Mouse (Mus musculus) cortical plate, adult 2 months (tissue): Measurements from ENCODE around the gene Gm826.

Experiments
- CTCF ChIP-seq: fragments of 200-500 bp; IDR thresholded peaks from 2 replicates; pipeline ENCODE4 v1.5.1; 2011; ENCODE audit warnings: mild to moderate bottlenecking, control low read depth, low read length; ENCODE audit not compliant: insufficient read depth; ENCODE audit errors: extremely low read depth
- POLR2A ChIP-seq: fragments of 200-500 bp; IDR thresholded peaks from 2 replicates; pipeline ENCODE4 v1.6.1; 2011; ENCODE audit warnings: mild to moderate bottlenecking, low read length, control low read depth; ENCODE audit not compliant: insufficient read depth; ENCODE audit errors: extremely low read depth

DNA sequence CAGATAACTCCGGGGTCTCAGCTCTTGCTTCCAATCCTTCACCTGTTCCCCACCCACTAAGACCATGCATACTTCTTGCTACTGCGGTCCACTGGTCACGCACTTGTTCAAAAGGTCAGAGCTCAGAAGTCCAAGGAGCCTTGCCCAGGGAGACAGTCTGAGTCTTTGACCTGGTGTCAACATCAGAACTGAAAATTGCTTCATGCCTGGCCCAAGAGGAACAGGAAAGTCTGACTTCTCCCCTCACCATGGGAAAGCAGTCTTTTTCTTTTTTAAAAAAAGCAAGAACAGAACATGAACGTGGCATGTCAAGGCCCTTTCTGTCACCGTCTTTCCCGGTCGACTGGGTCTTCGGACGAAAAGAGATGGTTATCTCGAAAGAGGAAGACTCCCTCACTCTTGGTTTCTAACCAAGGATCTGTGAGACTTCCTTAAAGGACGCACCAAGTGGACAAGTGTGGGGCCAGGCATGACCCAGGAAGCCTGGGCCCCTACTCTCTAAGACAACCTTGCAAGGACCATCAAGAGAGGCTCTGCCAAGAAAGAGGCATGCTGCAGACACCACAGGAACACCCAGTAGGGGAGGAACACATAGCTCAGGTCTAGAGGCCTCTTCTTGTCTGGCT, 66.0 kb downstream of the Gm826 start:
- TF ChIP-seq CTCF, result no peak
- TF ChIP-seq POLR2A, result no peak
